Mouse (Mus musculus): ENCODE measurements around the gene Gss.

- TF ChIP-seq CTCF (IDR thresholded peaks at IDR 0.05; ENCODE audit: low read depth, low read length), result no peak
- no peak for TF ChIP-seq POLR2A (IDR thresholded peaks at IDR 0.05; ENCODE audit: extremely low read depth, insufficient read depth, low read length)
Measured at GRCm38 (mm10) chr2:155611834-155612550, 19.4 kb upstream of the Gss start.
